Mouse (Mus musculus): ENCODE measurements around the gene Hck.

Gene Hck

GRCm38 (mm10) chr2:153090551-153091165, 17.6 kb upstream of the Hck start:
- DNase-seq (ENCODE audit: low read depth, low spot score): peak; percentile 93

- DNase-seq (ENCODE audit: low read depth, low spot score): no peak
These were observed 1.1 kb upstream of the Hck start for GRCm38 (mm10) chr2:153107046-153107766.

- DNase-seq (ENCODE audit: low read depth, low spot score): no peak
These were observed 466 bp upstream of the Hck start for GRCm38 (mm10) chr2:153107802-153108201.

GRCm38 (mm10) chr2:153109596-153109995, 1.3 kb downstream of the Hck start:
- no peak for DNase-seq (ENCODE audit: low read depth, low spot score)

GRCm38 (mm10) chr2:153111298-153111697, 3.0 kb downstream of the Hck start:
- DNase-seq (ENCODE audit: low read depth, low spot score): no peak

- peak; percentile 43 for DNase-seq (ENCODE audit: low read depth, low spot score)
These were observed 7.4 kb downstream of the Hck start for GRCm38 (mm10) chr2:153115679-153116081.

- DNase-seq (ENCODE audit: low read depth, low spot score): peak; percentile 36
These were observed 8.8 kb downstream of the Hck start for GRCm38 (mm10) chr2:153117051-153117486.

GRCm38 (mm10) chr2:153119488-153119887, 11.2 kb downstream of the Hck start:
- DNase-seq (ENCODE audit: low read depth, low spot score): no peak

GRCm38 (mm10) chr2:153120126-153120525, 11.9 kb downstream of the Hck start:
- DNase-seq (ENCODE audit: low read depth, low spot score): peak; percentile 75

GRCm38 (mm10) chr2:153121821-153122615, 13.8 kb downstream of the Hck start:
- DNase-seq (ENCODE audit: low read depth, low spot score): peak; percentile 94

- DNase-seq (ENCODE audit: low read depth, low spot score): peak; percentile 88
These were observed 14.4 kb downstream of the Hck start for GRCm38 (mm10) chr2:153122701-153123100.

- peak; percentile 66 for DNase-seq (ENCODE audit: low read depth, low spot score)
These were observed 17.6 kb downstream of the Hck start for GRCm38 (mm10) chr2:153125875-153126274.

GRCm38 (mm10) chr2:153131019-153131418, 22.8 kb downstream of the Hck start:
- peak; percentile 63 for DNase-seq (ENCODE audit: low read depth, low spot score)

GRCm38 (mm10) chr2:153134237-153134636, 26.0 kb downstream of the Hck start:
- DNase-seq (ENCODE audit: low read depth, low spot score): peak; percentile 63

GRCm38 (mm10) chr2:153136211-153136610, 27.9 kb downstream of the Hck start:
- DNase-seq (ENCODE audit: low read depth, low spot score): no peak

- no peak for DNase-seq (ENCODE audit: low read depth, low spot score)
These were observed 30.9 kb downstream of the Hck start for GRCm38 (mm10) chr2:153139158-153139557.

GRCm38 (mm10) chr2:153139996-153140613, 31.8 kb downstream of the Hck start:
- peak; percentile 37 for DNase-seq (ENCODE audit: low read depth, low spot score)

- peak; percentile 61 for DNase-seq (ENCODE audit: low read depth, low spot score)
These were observed 34.4 kb downstream of the Hck start for GRCm38 (mm10) chr2:153142620-153143199.

- no peak for DNase-seq (ENCODE audit: low read depth, low spot score)
These were observed 37.1 kb downstream of the Hck start for GRCm38 (mm10) chr2:153145346-153145745.

GRCm38 (mm10) chr2:153147236-153147635, 39.0 kb downstream of the Hck start:
- DNase-seq (ENCODE audit: low read depth, low spot score): no peak

GRCm38 (mm10) chr2:153147715-153148114, 39.4 kb downstream of the Hck start:
- peak; percentile 68 for DNase-seq (ENCODE audit: low read depth, low spot score)
